Mouse (Mus musculus) embryonic facial prominence, embryonic 11.5 days (tissue): ENCODE data around the gene Aff3. TPM values are rescaled to one million over a fixed set of nuclear protein-coding genes. Genes with fewer than 3 reads are reported as not detected.

Experiments
- ATAC-seq: fragments of 200-750 bp; cut with Nextera tagmentation; replicated peaks from 2 replicates; pipeline ENCODE4 v1.8.0; 2017; ENCODE audit warnings: low read depth; ENCODE audit not compliant: insufficient number of reproducible peaks, low FRiP score, low TSS enrichment
- DNase-seq: peaks from one replicate; pipeline ENCODE4 v3.0.0-alpha.2; 2015; ENCODE audit warnings: low spot score
- H3K27ac ChIP-seq: fragments of 300-500 bp; sonication (generic); replicated peaks from 2 replicates; pipeline ENCODE4 v1.5.1; 2014; ENCODE audit warnings: mild to moderate bottlenecking, low read depth, low read length, control low read depth
- H3K27me3 ChIP-seq: fragments of 300-500 bp; sonication (generic); 2 replicates; pipeline ENCODE4 v1.6.1; 2014; ENCODE audit warnings: mild to moderate bottlenecking, low read length, moderate library complexity, mixed read lengths; ENCODE audit not compliant: control insufficient read depth, insufficient read depth
- H3K36me3 ChIP-seq: fragments of 300-500 bp; sonication (generic); replicated peaks from 2 replicates; pipeline ENCODE4 v1.6.1; 2014; ENCODE audit warnings: low read depth, mild to moderate bottlenecking, low read length, moderate library complexity, mixed read lengths; ENCODE audit not compliant: control insufficient read depth, insufficient read depth
- H3K4me1 ChIP-seq: fragments of 300-500 bp; sonication (generic); 2 replicates; pipeline ENCODE4 v1.6.1; 2014; ENCODE audit warnings: low read length, mixed read lengths; ENCODE audit not compliant: control insufficient read depth, insufficient read depth
- H3K4me2 ChIP-seq: fragments of 300-500 bp; sonication (generic); 2 replicates; pipeline ENCODE4 v1.6.1; 2014; ENCODE audit warnings: low read depth, mild to moderate bottlenecking, control low read depth, low read length, moderate library complexity
- H3K4me3 ChIP-seq: fragments of 300-500 bp; sonication (generic); 2 replicates; pipeline ENCODE4 v1.5.1; 2014; ENCODE audit warnings: low read depth, low read length, control low read depth
- H3K9ac ChIP-seq: fragments of 300-500 bp; sonication (generic); replicated peaks from 2 replicates; pipeline ENCODE4 v1.6.1; 2014; ENCODE audit warnings: mild to moderate bottlenecking, control low read depth, low read length
- H3K9me3 ChIP-seq: fragments of 300-500 bp; sonication (generic); replicated peaks from 2 replicates; pipeline ENCODE4 v1.6.1; 2016; ENCODE audit warnings: mild to moderate bottlenecking, low read length, inconsistent platforms, mixed read lengths; ENCODE audit not compliant: control insufficient read depth
- WGBS: fragments of 180-500 bp; shearing (Covaris S2); extraction: QIAGEN DNeasy Blood & Tissue Kit; methylation state at CpG from one replicate; pipeline ENCODE4 v1.1.7; 2014; 5-methylcytosine and 5-hydroxymethylcytosine counted together
- polyA plus RNA-seq: library from polyadenylated mRNA; unstranded; fragments of >200 nt; fragmentation: Nextera tagmentation; extraction: Ambion mirVana; gene quantifications from 2 replicates; pipeline ENCODE4 v1.2.1, GENCODE M21; 2014

Gene Aff3
- polyA plus RNA-seq, 1 experiment from 2014 or later, result 17.5 TPM

- H3K4me1 ChIP-seq, result no peaks in the 10 kb centered on the region
- H3K27ac ChIP-seq, result no peak overlapping the region
- 65% methylated on average over 4 of the region's 4 CpGs for WGBS
- ATAC-seq (no peak), DNase-seq (no peak)
- H3K27me3 ChIP-seq, result no peaks in the 10 kb centered on the region
- no peak overlapping the region for H3K4me3 ChIP-seq
- no peak overlapping the region for H3K4me2 ChIP-seq
- H3K36me3 ChIP-seq, result no peaks in the 10 kb centered on the region
- H3K9ac ChIP-seq, result no peak overlapping the region
- H3K9me3 ChIP-seq, result no peaks in the 10 kb centered on the region
These were observed 371.9 kb downstream of the Aff3 start for GRCm38 (mm10) chr1:38292851-38293250.

GRCm38 (mm10) chr1:38291915-38292314 is 372.8 kb downstream of the Aff3 start:
- Histone ChIP-seq H3K4me2 (no peak overlapping the region), H3K9me3 (no peaks in the 10 kb centered on the region), H3K4me1 (no peaks in the 10 kb centered on the region), H3K27ac (no peak overlapping the region), H3K27me3 (no peaks in the 10 kb centered on the region), H3K9ac (no peak overlapping the region), H3K4me3 (no peak overlapping the region), H3K36me3 (no peaks in the 10 kb centered on the region)
- no peak for DNase-seq
- no peak for ATAC-seq
- 89% methylated on average over 6 of the region's 6 CpGs for WGBS

GRCm38 (mm10) chr1:38291497-38291896 is 373.3 kb downstream of the Aff3 start:
- Histone ChIP-seq H3K36me3 (no peaks in the 10 kb centered on the region), H3K27me3 (no peaks in the 10 kb centered on the region), H3K4me1 (no peaks in the 10 kb centered on the region), H3K4me2 (no peak overlapping the region), H3K4me3 (no peak overlapping the region), H3K9me3 (no peaks in the 10 kb centered on the region), H3K27ac (no peak overlapping the region), H3K9ac (no peak overlapping the region)
- no peak for ATAC-seq
- DNase-seq, result no peak
- WGBS, result 80% methylated on average over 4 of the region's 4 CpGs

- DNase-seq, result no peak
- H3K9me3 ChIP-seq, result no peaks in the 10 kb centered on the region
- H3K27ac ChIP-seq, result no peak overlapping the region
- ATAC-seq, result no peak
- H3K4me2 ChIP-seq, result no peak overlapping the region
- no peaks in the 10 kb centered on the region for H3K36me3 ChIP-seq
- H3K4me1 ChIP-seq, result no peaks in the 10 kb centered on the region
- WGBS, result 92% methylated on average over 7 of the region's 7 CpGs
- H3K9ac ChIP-seq, result no peak overlapping the region
- H3K27me3 ChIP-seq, result no peaks in the 10 kb centered on the region
- H3K4me3 ChIP-seq, result no peak overlapping the region
These were observed 373.9 kb downstream of the Aff3 start for GRCm38 (mm10) chr1:38290881-38291280.

- no peaks in the 10 kb centered on the region for H3K27me3 ChIP-seq
- H3K36me3 ChIP-seq, result no peaks in the 10 kb centered on the region
- no peak for ATAC-seq
- WGBS, result 91% methylated on average over 5 of the region's 5 CpGs
- no peak overlapping the region for H3K27ac ChIP-seq
- no peaks in the 10 kb centered on the region for H3K9me3 ChIP-seq
- H3K4me2 ChIP-seq, result no peak overlapping the region
- no peak overlapping the region for H3K4me3 ChIP-seq
- DNase-seq, result no peak
- no peaks in the 10 kb centered on the region for H3K4me1 ChIP-seq
- no peak overlapping the region for H3K9ac ChIP-seq
These were observed 374.9 kb downstream of the Aff3 start for GRCm38 (mm10) chr1:38289891-38290290.

GRCm38 (mm10) chr1:38288716-38289115 is 376.0 kb downstream of the Aff3 start:
- 77% methylated on average over 1 of the region's 1 CpGs for WGBS
- no peak for ATAC-seq

GRCm38 (mm10) chr1:38286551-38286950 is 378.2 kb downstream of the Aff3 start:
- Histone ChIP-seq H3K27me3 (no peaks in the 10 kb centered on the region), H3K4me2 (no peak overlapping the region), H3K9me3 (no peaks in the 10 kb centered on the region), H3K4me1 (no peaks in the 10 kb centered on the region), H3K27ac (no peak overlapping the region), H3K36me3 (no peaks in the 10 kb centered on the region), H3K9ac (no peak overlapping the region), H3K4me3 (no peak overlapping the region)
- no peak for DNase-seq
- ATAC-seq, result no peak
- WGBS, result 84% methylated on average over 1 of the region's 1 CpGs

More at GRCm38 (mm10) chr1:38288716-38289115, 376.0 kb downstream of the Aff3 start:
- Histone ChIP-seq H3K36me3 (no peaks in the 10 kb centered on the region), H3K4me2 (no peak overlapping the region), H3K4me3 (no peak overlapping the region), H3K4me1 (no peaks in the 10 kb centered on the region), H3K27ac (no peak overlapping the region), H3K9ac (no peak overlapping the region), H3K9me3 (no peaks in the 10 kb centered on the region), H3K27me3 (no peaks in the 10 kb centered on the region)
- no peak for DNase-seq

GRCm38 (mm10) chr1:38280549-38280948 is 384.2 kb downstream of the Aff3 start:
- Histone ChIP-seq H3K4me1 (no peaks in the 10 kb centered on the region), H3K4me2 (no peak overlapping the region), H3K9me3 (no peaks in the 10 kb centered on the region), H3K36me3 (no peaks in the 10 kb centered on the region), H3K27me3 (no peaks in the 10 kb centered on the region), H3K4me3 (no peak overlapping the region), H3K9ac (no peak overlapping the region), H3K27ac (no peak overlapping the region)
- DNase-seq, result no peak
- ATAC-seq, result no peak
- WGBS, result 91% methylated on average over 7 of the region's 7 CpGs
